Mouse (Mus musculus) neural tube, embryonic 13.5 days (tissue): ENCODE data around the gene Nasp. TPM values are rescaled to one million over a fixed set of nuclear protein-coding genes. Genes with fewer than 3 reads are reported as not detected.

Experiments used
- ATAC-seq: fragments of 200-750 bp; cut with Nextera tagmentation; 2 replicates; pipeline ENCODE4 v1.8.0; 2017; ENCODE audit warnings: low read depth, mild to moderate bottlenecking, moderate TSS enrichment, moderate library complexity
- H3K27ac ChIP-seq: fragments of 300-500 bp; sonication (generic); replicated peaks from 2 replicates; pipeline ENCODE4 v1.5.1; 2015; ENCODE audit warnings: moderate library complexity, mild to moderate bottlenecking, inconsistent platforms
- H3K27me3 ChIP-seq: fragments of 300-500 bp; sonication (generic); 2 replicates; pipeline ENCODE4 v1.6.1; 2015; ENCODE audit warnings: mild to moderate bottlenecking, inconsistent platforms
- H3K36me3 ChIP-seq: fragments of 300-500 bp; sonication (generic); 2 replicates; pipeline ENCODE4 v1.6.1; 2015; ENCODE audit warnings: mild to moderate bottlenecking, inconsistent platforms
- H3K4me1 ChIP-seq: fragments of 300-500 bp; sonication (generic); replicated peaks from 2 replicates; pipeline ENCODE4 v1.6.1; 2015; ENCODE audit warnings: inconsistent platforms
- H3K4me2 ChIP-seq: fragments of 300-500 bp; sonication (generic); 2 replicates; pipeline ENCODE4 v1.6.1; 2015; ENCODE audit warnings: inconsistent platforms, mild to moderate bottlenecking, moderate library complexity
- H3K4me3 ChIP-seq: fragments of 300-500 bp; sonication (generic); 2 replicates; pipeline ENCODE4 v1.5.1; 2015; ENCODE audit warnings: mild to moderate bottlenecking, inconsistent platforms
- H3K9ac ChIP-seq: fragments of 300-500 bp; sonication (generic); 2 replicates; pipeline ENCODE4 v1.6.1; 2015; ENCODE audit warnings: moderate library complexity, mild to moderate bottlenecking, inconsistent platforms
- H3K9me3 ChIP-seq: fragments of 300-500 bp; sonication (generic); 2 replicates; pipeline ENCODE4 v1.6.1; 2016; ENCODE audit warnings: inconsistent platforms
- WGBS: fragments of 180-500 bp; shearing (Covaris S2); methylation state at CpG from one replicate; pipeline ENCODE4 v1.1.7; 2015; 5-methylcytosine and 5-hydroxymethylcytosine counted together
- polyA plus RNA-seq: library from polyadenylated mRNA; unstranded; fragments of >200 nt; fragmentation: Nextera tagmentation; extraction: Ambion mirVana; gene quantifications from 2 replicates; pipeline ENCODE4 v1.2.1, GENCODE M21; 2015

Gene Nasp
- polyA plus RNA-seq, 1 experiment from 2014 or later, result 89.8 TPM

- Histone ChIP-seq H3K4me3 (peak overlapping the region; percentile 94), H3K27ac (peak overlapping the region; percentile 96)
Measured at GRCm38 (mm10) chr4:116626658-116627358, 933 bp downstream of the Nasp start.

GRCm38 (mm10) chr4:116624831-116625230 lies 2.9 kb downstream of the Nasp start:
- Histone ChIP-seq H3K4me1 (peaks cover 26% of the 10 kb centered on the region), H3K36me3 (peaks cover 27% of the 10 kb centered on the region), H3K9ac (no peak overlapping the region), H3K27me3 (no peaks in the 10 kb centered on the region), H3K4me2 (no peak overlapping the region), H3K9me3 (no peaks in the 10 kb centered on the region), H3K27ac (no peak overlapping the region), H3K4me3 (no peak overlapping the region)
- no peak for ATAC-seq
- 91% methylated on average over 4 of the region's 4 CpGs for WGBS

More at GRCm38 (mm10) chr4:116626658-116627358, 933 bp downstream of the Nasp start:
- under 1% methylated on average over 53 of the region's 53 CpGs for WGBS
- Histone ChIP-seq H3K4me2 (peak overlapping the region; percentile 78), H3K9ac (peak overlapping the region; percentile 89), H3K4me1 (peaks cover 26% of the 10 kb centered on the region), H3K36me3 (peaks cover 12% of the 10 kb centered on the region), H3K27me3 (no peaks in the 10 kb centered on the region), H3K9me3 (no peaks in the 10 kb centered on the region)
- ATAC-seq, result peak; percentile 82

- no peaks in the 10 kb centered on the region for H3K4me1 ChIP-seq
- H3K4me3 ChIP-seq, result no peak overlapping the region
- no peak overlapping the region for H3K4me2 ChIP-seq
- no peak overlapping the region for H3K9ac ChIP-seq
- H3K9me3 ChIP-seq, result no peaks in the 10 kb centered on the region
- peaks cover 72% of the 10 kb centered on the region for H3K36me3 ChIP-seq
- ATAC-seq, result no peak
- H3K27ac ChIP-seq, result no peak overlapping the region
- WGBS, result 95% methylated on average over 2 of the region's 2 CpGs
- H3K27me3 ChIP-seq, result no peaks in the 10 kb centered on the region
Measured at GRCm38 (mm10) chr4:116615237-116615636, 12.5 kb downstream of the Nasp start.

GRCm38 (mm10) chr4:116612621-116613020 lies 15.1 kb downstream of the Nasp start:
- Histone ChIP-seq H3K27ac (no peak overlapping the region), H3K4me2 (no peak overlapping the region), H3K4me1 (no peaks in the 10 kb centered on the region), H3K9ac (no peak overlapping the region), H3K9me3 (no peaks in the 10 kb centered on the region), H3K36me3 (peaks cover 74% of the 10 kb centered on the region), H3K27me3 (no peaks in the 10 kb centered on the region), H3K4me3 (no peak overlapping the region)
- 97% methylated on average over 2 of the region's 2 CpGs for WGBS
- ATAC-seq, result no peak

- WGBS, result under 1% methylated on average over 50 of the region's 50 CpGs
- peak; percentile 94 for ATAC-seq
- H3K36me3 ChIP-seq, result peaks cover 40% of the 10 kb centered on the region
- H3K27me3 ChIP-seq, result no peaks in the 10 kb centered on the region
- H3K27ac ChIP-seq, result peak overlapping the region; percentile 84
- H3K9ac ChIP-seq, result peak overlapping the region; percentile 88
- H3K9me3 ChIP-seq, result no peaks in the 10 kb centered on the region
- peak overlapping the region; percentile 66 for H3K4me3 ChIP-seq
- H3K4me2 ChIP-seq, result peak overlapping the region; percentile 89
- H3K4me1 ChIP-seq, result peaks cover 27% of the 10 kb centered on the region
Measured at GRCm38 (mm10) chr4:116596978-116597881, 30.5 kb downstream of the Nasp start.

- Histone ChIP-seq H3K4me1 (peaks cover 27% of the 10 kb centered on the region), H3K9me3 (no peaks in the 10 kb centered on the region), H3K27me3 (no peaks in the 10 kb centered on the region), H3K4me3 (peak within 1 kb of the TSS; percentile 66), H3K9ac (peak within 1 kb of the TSS; percentile 88), H3K4me2 (peak within 1 kb of the TSS; percentile 89), H3K36me3 (peaks cover 40% of the 10 kb centered on the region), H3K27ac (peak within 1 kb of the TSS; percentile 84)
- 28% methylated on average over 5 of the region's 5 CpGs for WGBS
- ATAC-seq, result no peak
Measured at GRCm38 (mm10) chr4:116596379-116596778, 31.4 kb downstream of the Nasp start, which contains the start of gene Ccdc17. Ccdc17 (plus strand) TSS chr4:116596654.

GRCm38 (mm10) chr4:116595793-116596192 lies 31.9 kb downstream of the Nasp start:
- WGBS, result 84% methylated on average over 8 of the region's 8 CpGs
- H3K4me3 ChIP-seq, result no peak overlapping the region
- no peak overlapping the region for H3K27ac ChIP-seq
- H3K4me2 ChIP-seq, result peak overlapping the region; percentile 89; the same call in 1 of the 2 replicates
- no peak for ATAC-seq
- no peaks in the 10 kb centered on the region for H3K9me3 ChIP-seq
- no peak overlapping the region for H3K9ac ChIP-seq
- H3K27me3 ChIP-seq, result no peaks in the 10 kb centered on the region
- peaks cover 40% of the 10 kb centered on the region for H3K36me3 ChIP-seq
- H3K4me1 ChIP-seq, result peaks cover 27% of the 10 kb centered on the region

- no peak overlapping the region for H3K27ac ChIP-seq
- peaks cover 10% of the 10 kb centered on the region for H3K36me3 ChIP-seq
- peak overlapping the region; percentile 70 for H3K4me3 ChIP-seq
- WGBS, result 7% methylated on average over 15 of the region's 15 CpGs
- no peaks in the 10 kb centered on the region for H3K9me3 ChIP-seq
- peak overlapping the region; percentile 66 for H3K4me2 ChIP-seq
- peaks cover 34% of the 10 kb centered on the region for H3K4me1 ChIP-seq
- H3K27me3 ChIP-seq, result no peaks in the 10 kb centered on the region
- peak overlapping the region; percentile 83 for H3K9ac ChIP-seq
- ATAC-seq, result no peak
Measured at GRCm38 (mm10) chr4:116558151-116558882, 69.4 kb downstream of the Nasp start.

GRCm38 (mm10) chr4:116557306-116558121 lies 70.2 kb downstream of the Nasp start, which contains the start of gene Gpbp1l1:
Gpbp1l1 (plus strand) TSS chr4:116557658.
- peak within 1 kb of the TSS; percentile 90 for H3K27ac ChIP-seq
- no peaks in the 10 kb centered on the region for H3K9me3 ChIP-seq
- ATAC-seq, result peak; percentile 98
- peak within 1 kb of the TSS; percentile 70 for H3K4me3 ChIP-seq
- H3K27me3 ChIP-seq, result no peaks in the 10 kb centered on the region
- peak within 1 kb of the TSS; percentile 83 for H3K9ac ChIP-seq
- WGBS, result under 1% methylated on average over 78 of the region's 78 CpGs
- H3K4me1 ChIP-seq, result peaks cover 34% of the 10 kb centered on the region
- peak within 1 kb of the TSS; percentile 66 for H3K4me2 ChIP-seq
- H3K36me3 ChIP-seq, result peaks cover 17% of the 10 kb centered on the region

GRCm38 (mm10) chr4:116556561-116557305 lies 71.0 kb downstream of the Nasp start:
- peaks cover 34% of the 10 kb centered on the region for H3K4me1 ChIP-seq
- WGBS, result under 1% methylated on average over 28 of the region's 28 CpGs
- peaks cover 20% of the 10 kb centered on the region for H3K36me3 ChIP-seq
- no peaks in the 10 kb centered on the region for H3K27me3 ChIP-seq
- ATAC-seq, result peak; percentile 99
- H3K4me3 ChIP-seq, result peak overlapping the region; percentile 70
- peak overlapping the region; percentile 74 for H3K9ac ChIP-seq
- H3K4me2 ChIP-seq, result peak overlapping the region; percentile 66
- peak overlapping the region; percentile 90 for H3K27ac ChIP-seq
- no peaks in the 10 kb centered on the region for H3K9me3 ChIP-seq
